Mouse (Mus musculus): ENCODE measurements around the gene Magix. TPM values are rescaled to one million over a fixed set of nuclear protein-coding genes. Genes with fewer than 3 reads are reported as not detected.

Gene Magix
- polyA plus RNA-seq (2017; shearing (Covaris generic)) = not detected

DNA sequence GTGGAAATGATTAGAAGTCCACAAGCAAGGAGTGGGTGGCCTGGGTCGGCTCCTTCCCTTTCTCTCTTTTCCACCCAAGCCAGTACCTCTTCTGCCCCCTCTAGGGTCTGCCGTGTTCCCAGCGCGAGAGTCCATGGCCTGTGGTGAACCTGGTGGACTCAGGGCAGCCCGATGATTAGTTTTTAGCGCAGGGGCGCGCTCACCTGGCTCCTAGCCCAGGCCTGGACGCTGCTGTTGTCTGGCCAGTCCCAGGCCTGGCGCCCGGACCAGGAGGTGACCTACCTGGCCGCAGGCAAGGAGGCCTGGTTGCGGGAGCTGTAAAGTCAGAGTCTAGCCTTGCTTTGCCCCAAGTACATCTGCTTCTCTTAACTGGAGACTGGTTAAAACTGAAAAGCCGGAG lies at the start of gene Magix:
Gene Magix, minus strand, starts transcription at position 388 of the 400 bp plus-strand sequence.

DNA sequence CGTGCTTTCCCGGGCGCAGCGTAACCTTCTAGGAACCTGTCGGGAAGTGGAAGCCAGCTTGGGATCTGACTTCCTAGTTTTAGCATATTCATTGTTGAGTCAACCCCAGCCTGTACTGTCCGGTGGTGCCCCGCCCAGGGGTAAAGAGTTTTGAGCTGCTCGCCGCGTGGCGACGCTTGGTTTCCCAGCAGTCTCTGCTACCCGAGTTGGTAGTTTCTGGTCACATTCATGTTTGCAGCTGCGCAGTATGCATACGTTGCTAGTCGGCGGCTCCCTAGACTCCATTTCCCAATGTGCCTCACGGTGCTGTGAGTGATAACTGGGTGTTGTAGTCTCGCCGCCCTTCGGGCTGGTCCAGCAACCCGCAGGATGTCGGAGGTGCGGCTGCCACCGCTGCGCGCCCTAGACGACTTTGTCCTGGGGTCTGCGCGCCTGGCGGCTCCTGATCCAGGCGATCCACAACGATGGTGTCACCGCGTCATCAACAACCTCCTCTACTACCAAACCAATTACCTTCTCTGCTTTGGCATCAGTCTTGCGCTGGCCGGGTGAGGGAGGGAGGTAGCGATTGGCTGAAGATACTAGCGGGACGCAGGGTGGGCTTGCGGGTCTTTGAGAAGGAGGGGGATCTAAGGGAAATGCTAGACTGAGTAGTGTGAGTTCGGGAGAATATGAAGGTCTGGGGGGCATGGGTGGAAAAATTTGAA lies 47.3 kb upstream of the Magix start, which contains the start of gene Praf2:
Gene Praf2, plus strand, starts transcription at position 225 of the 707 bp plus-strand sequence.

GRCm38 (mm10) chrX:7721514-7722281 lies 40.6 kb upstream of the Magix start, which contains the start of gene Gm45208:
Gene Gm45208 (plus strand): TSS chrX:7722245.

DNA sequence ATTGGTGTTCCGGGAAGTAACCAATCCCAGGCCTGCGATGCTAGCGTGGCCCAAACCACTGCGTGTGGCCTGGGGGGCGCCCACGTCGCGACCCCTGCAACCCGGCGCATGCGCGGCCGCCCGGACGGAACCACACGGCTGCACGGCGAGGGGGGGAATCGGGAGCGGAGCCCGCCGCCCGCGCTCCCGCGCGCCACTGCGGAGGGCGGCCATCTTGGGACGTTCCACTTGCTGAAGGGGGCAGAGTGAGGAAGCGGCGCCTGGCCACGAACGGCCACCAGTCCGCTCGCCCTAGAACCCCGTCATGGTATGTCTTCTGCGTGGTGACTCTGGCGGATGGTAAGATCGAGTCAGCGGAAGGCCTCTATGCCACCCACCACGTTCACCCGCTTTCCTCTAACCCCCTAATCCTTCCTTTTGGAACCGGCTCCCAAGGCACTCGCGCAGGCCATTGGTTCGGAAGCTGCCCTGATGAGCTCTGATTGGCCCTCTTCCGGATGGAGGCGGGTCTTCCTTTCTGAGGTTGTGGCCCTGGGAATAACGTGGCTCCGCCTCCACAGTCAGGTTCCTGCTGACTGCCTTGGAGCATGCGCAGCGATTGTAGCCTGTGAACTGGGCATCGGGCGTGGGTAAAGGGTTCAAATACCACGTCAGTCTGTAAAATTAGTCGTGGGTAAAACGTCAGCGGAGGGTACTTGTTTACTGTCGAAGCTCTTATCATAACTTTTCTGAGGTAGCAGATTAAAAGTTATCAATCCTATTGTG lies 33.3 kb upstream of the Magix start, which contains the start of gene Wdr45:
Gene Wdr45, plus strand, starts transcription at position 199 of the 765 bp plus-strand sequence.

GRCm38 (mm10) chrX:7696954-7697381 lies 15.9 kb upstream of the Magix start, which contains the start of gene Gpkow:
Gene Gpkow (plus strand): TSS chrX:7697131.

GRCm38 (mm10) chrX:7670921-7671623 lies 10.0 kb downstream of the Magix start, which contains the start of gene Plp2:
Gene Plp2 (minus strand): TSS chrX:7671390.

DNA sequence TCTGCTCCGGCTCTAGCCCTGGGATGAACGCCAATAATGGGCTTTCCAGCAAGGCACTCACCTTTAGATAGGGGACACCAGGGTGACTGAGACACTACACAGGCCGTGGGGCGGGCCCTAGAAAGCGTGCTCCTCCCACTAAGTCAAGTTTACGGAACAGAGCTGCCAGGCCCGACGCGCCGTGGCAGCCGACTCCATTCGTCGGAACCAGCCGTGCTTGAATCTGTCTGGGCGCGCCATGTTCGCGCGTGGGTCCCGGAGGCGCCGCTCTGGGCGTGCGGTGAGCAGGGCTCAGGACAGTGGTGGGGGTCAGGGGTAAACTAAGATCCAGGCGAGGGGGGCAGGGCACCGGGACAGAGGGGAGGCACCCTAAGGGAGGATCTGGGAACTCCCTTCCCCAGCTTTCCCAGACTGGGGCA lies 23.8 kb downstream of the Magix start, which contains the start of gene Prickle3:
Gene Prickle3, plus strand, starts transcription at position 40 of the 419 bp plus-strand sequence.

DNA sequence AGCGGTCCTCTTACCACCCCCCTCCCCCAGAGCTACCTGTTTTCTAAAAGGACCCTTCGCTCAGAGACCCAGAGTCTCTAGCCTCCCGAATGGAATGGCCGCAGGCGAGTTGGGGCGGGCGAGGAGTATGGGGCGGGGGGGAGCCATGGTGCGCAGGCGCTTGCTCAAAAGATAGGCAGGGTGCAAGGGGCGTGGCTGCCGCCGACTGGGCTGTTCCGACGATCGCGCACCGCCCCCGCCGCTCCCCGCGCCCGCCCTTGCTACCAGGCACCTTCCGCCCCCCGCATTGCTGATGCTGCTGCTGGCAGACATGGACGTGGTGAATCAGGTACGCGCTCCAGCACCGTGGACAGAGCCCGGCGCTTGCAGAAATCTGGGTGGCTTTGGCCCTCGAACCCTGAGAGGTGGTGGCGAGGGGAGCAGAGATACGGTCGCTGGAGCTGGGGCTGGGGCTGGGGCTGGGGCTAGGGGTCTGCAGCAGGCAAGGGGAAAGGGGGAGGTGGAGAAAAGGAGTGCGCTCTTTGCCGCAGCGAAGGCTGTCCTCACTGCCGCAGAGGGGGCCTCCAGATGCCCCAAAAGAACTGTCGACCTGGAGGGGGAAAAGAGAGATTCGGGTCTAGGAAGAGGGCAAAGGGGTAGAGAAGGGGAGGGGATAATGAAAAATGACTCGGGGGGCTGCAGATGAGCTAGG lies 42.5 kb downstream of the Magix start, which contains the start of gene Syp:
Gene Syp, plus strand, starts transcription at position 71 of the 691 bp plus-strand sequence.

Other genes with a start within 250 kb of the Magix start
- gene Foxp3, start 107.6 kb downstream of the Magix start, polyA plus RNA-seq (2017; shearing (Covaris generic)) = 26.0 TPM
- gene Ppp1r3f, start 107.0 kb downstream of the Magix start, polyA plus RNA-seq (2017; shearing (Covaris generic)) = 8.8 TPM
- 42.1 TPM for gene Ccdc22, start 75.7 kb downstream of the Magix start, polyA plus RNA-seq (2017; shearing (Covaris generic))
- not detected for gene Cacna1f, start 74.2 kb downstream of the Magix start, polyA plus RNA-seq (2017; shearing (Covaris generic))
- gene Syp, start 42.8 kb downstream of the Magix start, polyA plus RNA-seq (2017; shearing (Covaris generic)) = 0.80 TPM
- 45.5 TPM for gene Prickle3, start 24.0 kb downstream of the Magix start, polyA plus RNA-seq (2017; shearing (Covaris generic))
- 35.6 TPM for gene Plp2, start 9.9 kb downstream of the Magix start, polyA plus RNA-seq (2017; shearing (Covaris generic))
- 81.8 TPM for gene Gpkow, start 15.9 kb upstream of the Magix start, polyA plus RNA-seq (2017; shearing (Covaris generic))
- gene Wdr45, start 33.1 kb upstream of the Magix start, polyA plus RNA-seq (2017; shearing (Covaris generic)) = 172 TPM
- not detected for gene Gm45208, start 41.0 kb upstream of the Magix start, polyA plus RNA-seq (2017; shearing (Covaris generic))
- 19.5 TPM for gene Praf2, start 47.2 kb upstream of the Magix start, polyA plus RNA-seq (2017; shearing (Covaris generic))
- not detected for gene Ccdc120, start 69.7 kb upstream of the Magix start, polyA plus RNA-seq (2017; shearing (Covaris generic))
- 42.5 TPM for gene Tfe3, start 81.3 kb upstream of the Magix start, polyA plus RNA-seq (2017; shearing (Covaris generic))
- 145 TPM for gene Gripap1, start 108.5 kb upstream of the Magix start, polyA plus RNA-seq (2017; shearing (Covaris generic))
- gene Kcnd1, start 141.0 kb upstream of the Magix start, polyA plus RNA-seq (2017; shearing (Covaris generic)) = 0.26 TPM
- gene Otud5, start 160.1 kb upstream of the Magix start, polyA plus RNA-seq (2017; shearing (Covaris generic)) = 239 TPM
- 165 TPM for gene Pim2, start 197.0 kb upstream of the Magix start, polyA plus RNA-seq (2017; shearing (Covaris generic))
- gene Slc35a2, start 202.8 kb upstream of the Magix start, polyA plus RNA-seq (2017; shearing (Covaris generic)) = 35.6 TPM
- gene Pqbp1, start 218.0 kb upstream of the Magix start, polyA plus RNA-seq (2017; shearing (Covaris generic)) = 191 TPM
- gene Timm17b, start 218.1 kb upstream of the Magix start, polyA plus RNA-seq (2017; shearing (Covaris generic)) = 88.6 TPM
- not detected for gene Gm10491, start 226.6 kb upstream of the Magix start, polyA plus RNA-seq (2017; shearing (Covaris generic))
- not detected for gene Gm10490, start 228.3 kb upstream of the Magix start, polyA plus RNA-seq (2017; shearing (Covaris generic))
- gene Pcsk1n, start 238.6 kb upstream of the Magix start, polyA plus RNA-seq (2017; shearing (Covaris generic)) = not detected
- gene Eras, start 247.4 kb upstream of the Magix start, polyA plus RNA-seq (2017; shearing (Covaris generic)) = not detected